Mouse (Mus musculus): ENCODE measurements around the gene Ncam1.

DNA sequence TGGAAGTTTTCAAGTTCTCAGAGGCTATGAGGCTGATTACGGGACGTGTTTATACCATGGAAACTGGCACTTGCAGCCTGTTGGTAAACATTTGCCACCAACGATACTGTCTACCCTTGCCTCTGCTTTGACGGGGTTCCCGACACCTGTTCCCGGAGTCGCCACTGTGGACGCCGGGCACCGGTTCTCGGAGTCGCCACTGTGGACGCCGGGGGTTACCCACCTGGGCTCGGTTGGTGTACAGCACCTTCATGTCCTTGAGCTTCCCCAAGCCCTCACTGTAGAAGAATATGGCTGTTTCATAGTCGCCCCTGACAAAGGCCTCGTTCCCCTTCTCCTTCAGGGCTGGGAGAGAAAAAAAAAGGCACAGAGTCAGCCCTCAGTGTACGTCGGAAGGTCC lies 328.7 kb downstream of the Ncam1 start:
- no peak for TF ChIP-seq CTCF (IDR thresholded peaks at IDR 0.05; ENCODE audit: low read depth)
- no peak for TF ChIP-seq EP300 (IDR thresholded peaks at IDR 0.05; ENCODE audit: low read depth)

Measured in liver, postnatal 0 days (tissue).